ENCODE assay signal across 21 mouse cellular contexts in genomic region chr13:63394304-63395063, GRCm38 (mm10).
DNase-seq lines count a peak whose midpoint lies in the region; ATAC-seq lines count a peak whose summit lies in the region.
"Had no signal": no experiment of that assay in that cellular context is flagged by ENCODE, and none has a peak within 500 bp of the region (broad histone marks: within the 10 kb centered on the region; RNA-seq: fewer than 3 reads in every experiment).

No protein-coding gene starts in this region.

- DNase-seq in 416B (ENCODE audit: low read depth): peak; percentile 24
- DNase-seq in CD4-positive, CD25-positive, alpha-beta regulatory T cell, adult 2 months (ENCODE audit: low read depth, low spot score): peak; percentile 16
- DNase-seq in yolk sac, embryonic 10.5 days (ENCODE audit: low spot score): no peak
- no peak for DNase-seq in ovary, postnatal 10 days (ENCODE audit: low spot score)
- DNase-seq in right cerebral cortex, postnatal 10 days (ENCODE audit: low spot score in 2 of 2): no peak
- DNase-seq: adrenal gland, adult 2 months; cerebellum, adult 18-20 months; cerebellum, postnatal 14 days; gastrocnemius, postnatal 25 days; heart, postnatal 36 days; kidney, adult 2 months; kidney, postnatal 10 days; left cerebral cortex, postnatal 4 days; liver; retina, postnatal 1 day; right cerebral cortex, postnatal 4 days; thymus, adult 18-20 months had no signal

- ATAC-seq in granulocyte monocyte progenitor cell, adult 5-6 weeks (replicated peaks; ENCODE audit: poor library complexity, severe bottlenecking): peak; percentile 91
- peak; percentile 65; the same call in 1 of the 2 replicates for ATAC-seq in megakaryocyte-erythroid progenitor cell, adult 5-6 weeks (replicated peaks; ENCODE audit: low FRiP score, low TSS enrichment, poor library complexity, severe bottlenecking)
- ATAC-seq: forebrain, embryonic 14.5 days; midbrain, embryonic 13.5 days had no signal

Comparison
In these comparisons a context has a peak if more than half of its experiments do, and no peak if none do; other contexts are left out.
1. DNase-seq: peak in 416B (single experiment) and CD4-positive, CD25-positive, alpha-beta regulatory T cell, adult 2 months (single experiment); none in yolk sac, embryonic 10.5 days (single experiment), ovary, postnatal 10 days (single experiment) and right cerebral cortex, postnatal 10 days (0 of 2).